Mouse (Mus musculus): ENCODE measurements around the gene Lsr.
"Not testable (repeated sequence)": the region's sequence is repeated elsewhere in the genome, so short reads cannot be mapped to it uniquely, and the experiment has no call there.

Lsr gene

DNA sequence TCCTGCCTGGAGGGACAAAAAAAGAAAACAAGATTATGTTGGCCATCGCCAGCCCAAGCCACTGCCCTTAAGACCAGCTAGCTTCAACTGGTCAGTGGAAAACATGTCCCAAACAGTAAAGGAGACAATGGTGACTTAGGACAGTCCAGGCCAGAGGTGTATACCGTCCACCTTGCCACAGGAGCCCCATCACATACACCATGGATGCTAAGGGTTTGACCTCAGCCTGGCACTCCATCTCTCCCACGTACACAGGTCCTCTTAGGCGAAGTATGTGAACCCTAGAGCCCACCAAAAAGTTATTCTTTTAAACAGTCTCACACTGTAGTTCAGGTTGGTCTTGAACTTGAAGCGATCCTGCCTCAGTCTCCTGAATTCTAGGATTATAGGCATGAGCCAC is 10.4 kb downstream of the Lsr start:
- no peak for DNase-seq (ENCODE audit: low spot score in 2 of 2)

DNA sequence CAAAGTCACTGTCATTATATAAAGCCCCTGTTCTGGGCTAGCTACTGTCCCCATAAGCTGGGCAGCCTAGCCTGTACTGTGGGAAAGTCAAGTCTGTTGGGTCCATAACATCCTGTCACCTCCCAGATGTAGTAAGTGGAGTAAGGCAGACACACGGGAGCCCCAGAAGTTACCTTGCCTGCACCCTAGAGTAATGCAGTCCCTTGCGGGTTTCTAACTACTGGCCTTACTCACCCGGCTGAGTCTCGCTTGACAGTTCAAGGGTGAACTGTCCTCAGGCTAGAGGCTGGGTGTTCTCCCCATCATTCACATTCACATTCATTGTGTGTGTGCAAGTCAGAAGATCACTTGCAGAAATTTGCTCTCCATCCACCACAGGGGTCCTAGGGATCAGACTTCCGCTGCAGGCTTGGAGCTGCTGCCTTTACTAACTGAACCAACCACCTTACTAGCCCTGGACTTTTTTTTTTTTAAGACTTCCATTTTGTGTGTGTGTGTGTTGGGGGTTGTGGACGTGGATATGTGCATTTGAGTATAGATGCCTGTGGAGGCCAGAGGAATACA is 13.4 kb downstream of the Lsr start:
- no peak for DNase-seq (ENCODE audit: low spot score in 2 of 2)

- DNase-seq (ENCODE audit: low spot score in 2 of 2) = no peak
These were observed 14.3 kb downstream of the Lsr start for GRCm38 (mm10) chr7:30958866-30959487.

DNA sequence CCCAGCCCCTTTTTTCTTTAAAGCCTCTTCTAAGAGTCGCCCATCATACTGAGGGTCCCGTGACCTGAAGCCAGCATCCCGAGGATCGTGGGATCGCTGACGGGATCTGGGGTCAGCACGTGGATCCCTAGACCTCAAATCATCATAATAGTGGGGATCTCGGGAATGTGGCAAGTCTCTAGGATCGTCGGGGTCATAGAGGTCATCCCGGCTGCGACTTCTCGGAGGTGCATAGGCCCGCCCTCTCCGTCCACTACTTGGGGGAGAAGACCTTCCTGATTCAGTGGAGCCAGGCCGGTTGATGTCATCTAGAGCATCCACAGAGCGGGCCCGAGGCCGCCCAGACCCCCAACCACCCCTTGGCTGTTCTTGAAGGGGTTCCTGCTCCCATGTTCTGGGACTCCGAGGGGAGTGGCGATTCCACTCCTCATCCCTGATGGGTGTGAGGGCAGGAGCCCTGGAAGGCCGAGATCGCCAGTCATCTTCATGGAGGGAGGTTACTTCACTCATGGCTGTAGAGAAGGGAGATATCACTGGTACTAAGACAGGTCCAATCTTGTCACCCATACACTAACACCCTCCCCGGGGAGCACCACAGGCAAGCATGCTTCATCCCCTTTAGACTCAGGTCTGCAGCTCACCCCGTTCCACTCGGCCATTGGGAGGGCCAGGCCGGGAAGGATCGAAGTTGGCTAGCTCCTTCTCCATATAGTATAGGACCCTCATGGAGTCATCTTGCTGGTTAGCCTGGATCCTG is 15.0 kb downstream of the Lsr start:
- no peak for DNase-seq (ENCODE audit: low spot score in 2 of 2)

GRCm38 (mm10) chr7:30957367-30957783 is 15.9 kb downstream of the Lsr start:
- peak; percentile 96 for DNase-seq (ENCODE audit: low spot score in 2 of 2)

DNA sequence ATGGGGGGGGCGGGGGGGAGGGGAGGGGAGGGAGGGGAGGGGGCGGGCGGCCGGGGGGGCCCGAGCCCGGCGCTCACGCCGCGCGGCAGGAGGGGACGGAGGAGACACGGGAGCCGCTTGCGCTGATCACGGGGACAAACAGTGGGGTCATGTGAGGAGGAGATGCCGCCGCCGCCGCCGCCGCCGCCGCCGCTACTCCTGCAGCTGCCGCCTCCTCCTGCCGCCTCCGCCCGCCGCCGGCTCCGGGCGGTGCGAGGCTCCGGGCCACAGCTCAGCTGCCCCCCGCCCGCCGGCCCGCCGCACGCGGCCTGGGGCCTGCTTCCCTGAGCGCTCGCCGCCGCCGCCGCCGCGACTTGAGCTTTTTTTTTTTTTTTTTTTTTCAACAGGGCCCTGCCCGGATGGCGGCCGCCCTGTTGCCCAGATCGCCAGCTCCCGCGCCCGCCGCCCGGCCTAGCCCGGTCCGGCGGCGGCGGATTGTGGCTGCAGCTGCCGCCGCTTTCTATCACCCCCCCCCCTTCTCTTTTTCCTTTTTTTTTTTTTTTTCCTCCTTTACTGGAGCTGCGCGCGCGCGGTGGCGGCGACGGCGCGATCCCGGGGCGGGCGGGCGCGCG is 16.4 kb downstream of the Lsr start, which contains the start of gene Usf2:
Usf2 (minus strand) TSS at position 48 of the 611 bp plus-strand sequence.
- DNase-seq (ENCODE audit: low spot score in 2 of 2) = peak; percentile 73 to 81

DNA sequence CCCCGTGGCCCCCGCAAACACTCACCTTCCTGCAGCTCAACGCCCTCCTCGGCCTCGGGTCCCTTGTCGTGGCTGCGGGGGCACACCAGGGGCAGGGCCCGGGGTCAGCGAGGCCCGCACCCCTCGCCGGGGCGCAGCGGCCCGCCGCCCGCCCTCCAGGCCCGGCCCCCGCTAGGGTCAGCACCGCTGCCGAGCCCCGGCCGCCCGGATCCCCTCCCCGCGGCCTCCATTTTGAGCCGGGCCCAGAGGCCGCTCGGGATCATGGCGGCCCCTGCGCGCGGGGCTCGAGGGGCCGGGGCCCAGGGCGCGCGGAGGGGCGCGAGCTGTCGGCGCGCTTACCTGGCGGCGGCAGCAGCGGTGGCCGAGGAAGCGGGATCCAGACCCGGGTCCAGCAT is 16.9 kb downstream of the Lsr start:
- DNase-seq (ENCODE audit: low spot score in 2 of 2) = no peak

GRCm38 (mm10) chr7:30955584-30956356 is 17.5 kb downstream of the Lsr start:
- DNase-seq (ENCODE audit: low spot score in 2 of 2) = peak; percentile 86 to 89

- DNase-seq (ENCODE audit: low spot score in 2 of 2) = no peak
These were observed 18.2 kb downstream of the Lsr start for GRCm38 (mm10) chr7:30954971-30955520.

DNA sequence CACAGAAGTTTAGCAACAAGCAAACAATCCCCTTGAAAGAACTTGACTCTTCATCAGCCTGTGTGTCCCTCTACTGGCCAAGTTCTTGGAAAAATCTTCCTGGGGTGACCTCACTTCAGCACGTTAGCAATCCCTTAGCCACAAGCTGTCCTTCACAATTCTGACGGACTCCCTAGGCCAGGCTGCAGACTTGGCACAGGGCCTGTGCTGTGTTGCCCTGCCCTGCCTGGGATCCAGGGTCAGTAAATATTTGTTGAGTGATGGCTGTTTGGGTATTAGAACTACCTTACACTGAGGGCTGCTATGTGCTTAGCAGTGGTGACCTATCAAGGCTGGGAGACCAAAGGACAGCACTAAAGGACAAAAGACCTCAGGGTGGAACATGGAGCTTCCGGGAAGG is 19.2 kb downstream of the Lsr start:
- DNase-seq (ENCODE audit: low spot score in 2 of 2) = no peak

DNA sequence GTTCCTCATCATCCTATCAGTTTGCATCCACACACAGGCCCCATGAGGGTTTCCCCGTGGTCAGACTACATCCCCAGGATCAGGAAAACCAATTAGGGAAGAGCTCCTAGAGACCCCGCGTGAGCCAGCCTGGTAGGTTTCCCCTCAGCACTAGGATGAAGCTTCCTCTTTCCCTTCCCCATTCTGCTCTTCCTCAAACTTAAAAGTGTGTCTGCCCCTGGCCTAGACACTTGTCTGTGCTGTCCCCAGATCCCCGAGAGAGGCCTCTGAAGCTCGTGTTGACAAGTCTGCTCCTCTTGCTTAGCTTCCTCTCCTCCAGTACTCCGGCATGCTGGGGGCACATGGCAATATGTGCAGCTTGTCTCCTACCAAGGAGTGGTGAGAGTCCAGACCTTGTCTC is 19.8 kb downstream of the Lsr start:
- peak in 1 of 2 experiments; percentile 55 for DNase-seq (ENCODE audit: low spot score in 2 of 2)

DNA sequence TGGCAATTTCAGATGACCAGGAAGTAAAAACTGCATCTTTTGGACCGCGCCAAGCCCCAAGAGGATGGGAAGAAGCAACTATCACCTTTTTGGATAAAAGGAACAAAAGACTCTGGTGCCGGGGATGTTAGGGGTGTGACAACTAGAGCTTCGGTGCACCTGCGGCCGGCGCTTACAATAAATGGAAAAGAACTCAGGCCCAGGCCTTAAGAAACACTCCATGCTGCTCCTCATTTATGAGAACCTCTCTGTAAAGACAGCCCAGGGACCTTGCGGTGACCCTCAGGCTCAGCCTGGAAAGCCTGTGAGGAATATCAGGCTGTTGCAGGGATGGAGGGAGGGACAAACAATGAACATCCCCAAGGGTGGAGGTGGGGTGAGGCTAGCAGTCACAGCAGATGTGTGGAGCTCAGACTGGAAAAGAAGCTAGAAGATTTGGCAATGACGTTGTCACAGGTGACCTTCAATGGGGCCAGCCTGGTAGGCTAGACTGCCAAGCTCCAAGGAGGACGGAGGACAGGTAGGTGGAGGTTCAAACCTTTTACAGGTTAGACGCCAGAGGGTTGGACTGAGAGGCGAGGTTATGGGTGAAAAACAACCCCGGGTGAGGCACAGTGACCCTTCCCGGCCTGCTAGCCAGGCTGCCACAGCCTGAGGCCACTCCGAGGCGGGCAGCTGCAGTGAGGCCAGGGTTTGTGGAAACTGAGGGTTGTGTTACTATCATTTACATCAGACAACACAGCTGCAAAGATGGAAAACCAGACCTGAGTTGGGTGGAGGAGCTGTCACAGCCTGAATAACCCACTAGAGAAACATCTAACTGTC is 20.6 kb downstream of the Lsr start:
- no peak for DNase-seq (ENCODE audit: low spot score in 2 of 2)

GRCm38 (mm10) chr7:30949902-30950301 is 23.4 kb downstream of the Lsr start:
- not testable (repeated sequence) for DNase-seq (ENCODE audit: low spot score in 2 of 2)

DNA sequence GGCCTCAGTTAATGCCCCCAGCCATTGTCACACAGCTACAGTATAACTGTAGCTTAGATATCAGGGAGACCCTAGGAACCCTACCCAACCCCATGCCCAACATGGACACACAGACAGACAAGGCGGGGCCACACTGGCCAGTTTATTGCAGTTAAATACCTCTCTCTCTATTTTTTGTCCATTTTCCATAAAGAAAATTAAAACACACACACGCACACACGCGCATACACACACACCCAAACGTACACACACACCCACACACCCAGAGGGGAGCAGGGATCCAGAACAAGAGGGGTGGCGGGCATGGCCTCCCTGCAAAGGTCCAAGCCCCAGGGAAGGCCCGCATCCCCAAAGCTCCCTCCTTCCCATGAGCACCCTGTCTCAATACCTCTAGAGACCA is 27.4 kb downstream of the Lsr start:
- no peak for DNase-seq (ENCODE audit: low spot score in 2 of 2)

DNA sequence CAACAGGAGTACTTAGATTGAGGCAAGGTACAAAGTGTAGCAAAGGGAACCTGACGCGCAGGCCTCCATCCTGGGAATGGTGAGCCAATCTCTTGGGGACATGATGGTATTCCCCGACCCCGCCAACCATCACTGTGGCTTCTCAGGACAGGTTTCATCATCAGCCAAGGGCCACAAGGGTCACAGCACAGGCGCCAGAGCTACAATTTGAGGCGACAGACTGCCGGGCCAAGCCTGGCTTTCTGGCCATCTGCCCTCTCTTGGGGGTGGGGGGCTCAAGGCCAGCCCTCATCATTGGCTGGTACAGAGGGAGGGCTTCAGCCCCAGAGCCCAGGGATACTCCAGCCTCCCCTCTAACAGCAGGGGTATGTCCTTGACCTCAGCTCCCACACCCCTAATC is 27.8 kb downstream of the Lsr start:
- not testable (repeated sequence) for DNase-seq (ENCODE audit: low spot score in 2 of 2)

- not testable (repeated sequence) for DNase-seq (ENCODE audit: low spot score in 2 of 2)
These were observed 28.6 kb downstream of the Lsr start for GRCm38 (mm10) chr7:30944706-30945105.

DNA sequence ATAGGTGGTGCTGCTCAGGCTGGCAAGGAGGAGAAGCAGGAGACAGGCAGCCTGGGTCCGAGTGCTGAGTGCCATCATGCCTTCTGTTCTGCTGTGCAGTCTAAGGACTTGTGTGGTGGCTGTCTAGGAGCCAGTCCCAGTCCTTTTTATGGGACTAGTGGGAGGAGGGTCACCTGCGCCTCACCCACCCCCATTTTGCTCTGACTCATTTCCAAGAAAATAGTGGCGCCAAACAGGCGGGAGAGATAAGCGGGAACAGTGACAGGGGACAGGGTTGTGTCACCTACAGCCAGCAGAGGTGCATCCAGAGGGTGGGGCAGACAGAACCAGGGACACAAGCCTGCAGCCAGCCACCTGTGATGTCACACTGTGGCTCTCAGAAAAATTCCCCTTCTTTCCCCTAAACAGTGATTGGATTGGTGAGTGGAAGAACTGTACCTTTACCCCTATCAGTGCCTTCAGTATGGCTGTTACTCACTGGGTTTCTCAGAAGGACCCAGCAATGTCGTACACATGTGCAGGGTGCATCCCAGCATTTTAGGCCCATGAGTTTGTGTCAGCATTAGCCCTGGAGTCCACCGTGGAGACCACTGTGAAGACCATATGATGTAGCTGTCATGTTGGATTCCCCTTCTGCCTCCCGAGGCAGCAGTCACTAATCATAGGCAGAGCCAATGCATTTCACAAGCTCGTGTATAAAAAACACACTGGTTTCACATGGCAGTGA is 29.2 kb downstream of the Lsr start, which contains the start of gene Hamp:
Hamp (minus strand) TSS at position 124 of the 727 bp plus-strand sequence.
- no peak for DNase-seq (ENCODE audit: low spot score in 2 of 2)

GRCm38 (mm10) chr7:30942365-30942764 is 30.9 kb downstream of the Lsr start:
- not testable (repeated sequence) for DNase-seq (ENCODE audit: low spot score in 2 of 2)

- not testable (repeated sequence) for DNase-seq (ENCODE audit: low spot score in 2 of 2)
These were observed 33.2 kb downstream of the Lsr start for GRCm38 (mm10) chr7:30940070-30940469.

All from heart, adult 9 months (tissue).